20 mouse cellular contexts compared by ENCODE assay signal in genomic region chr7:116529793-116530192, GRCm38 (mm10). TPM values are rescaled to one million over a fixed set of nuclear protein-coding genes. Genes with fewer than 3 reads are reported as not detected.
A peak's percentile ranks its signal among the peaks of the same experiment; 100 is the strongest.
DNase-seq lines count a peak whose midpoint lies in the region; ATAC-seq and TF ChIP-seq lines count a peak whose summit lies in the region.
"Had no signal": no experiment of that assay in that cellular context is flagged by ENCODE, and none has a peak within 500 bp of the region (broad histone marks: within the 10 kb centered on the region; RNA-seq: fewer than 3 reads in every experiment).

No protein-coding gene starts in this region.

- dilution Hi-C loops in CH12.LX (cut with MboI; ENCODE audit: extremely low pct_ligation_motif_present, extremely low pct_unique_long_range_greater_than_20kb, low sequenced_read_pairs), result no loop called here

- 84% methylated on average over 4 of the region's 4 CpGs for WGBS in midbrain, embryonic 11.5 days
- 85% methylated on average over 4 of the region's 4 CpGs for WGBS in midbrain, embryonic 14.5 days

- no peak overlapping the region for H3K9ac ChIP-seq in midbrain, embryonic 11.5 days (ENCODE audit: low read length)
- no peak overlapping the region for H3K9ac ChIP-seq in midbrain, embryonic 14.5 days (replicated peaks; ENCODE audit: low read length)
- no peak overlapping the region for H3K9ac ChIP-seq in CH12.LX (ENCODE audit: insufficient read depth, low read depth)
- H3K9ac ChIP-seq: forebrain, embryonic 15.5 days; kidney, embryonic 15.5 days; neural tube, embryonic 13.5 days had no signal

- no peak for TF ChIP-seq POLR2A in CH12.LX (IDR thresholded peaks at IDR 0.05; ENCODE audit: low read depth, low read length)

- no peak for TF ChIP-seq RAD21 in CH12.LX (IDR thresholded peaks at IDR 0.05; ENCODE audit: low read depth, low read length)

- no peak for ATAC-seq in midbrain, embryonic 11.5 days (ENCODE audit: low FRiP score)
- no peak for ATAC-seq in midbrain, embryonic 14.5 days (ENCODE audit: low FRiP score, low TSS enrichment)
- ATAC-seq in granulocyte monocyte progenitor cell, adult 5-6 weeks (replicated peaks; ENCODE audit: poor library complexity, severe bottlenecking), result peak; percentile 98
- ATAC-seq: forebrain, embryonic 15.5 days; inflammation-experienced regulatory T-cells, adult 6 months; midbrain, embryonic 16.5 days had no signal

- in situ Hi-C loops in CH12.LX (cut with MboI; ENCODE audit: low pct_ligation_motif_present, low pct_unique_long_range_greater_than_20kb, low sequenced_read_pairs), result loop anchor here (5.0 kb wide), 1 partner anchor 78 kb away; no protein-coding TSS in a partner anchor

- DNase-seq in midbrain, embryonic 11.5 days (ENCODE audit: low spot score, missing footprints), result peak; percentile 57
- no peak for DNase-seq in midbrain, embryonic 14.5 days
- peak; percentile 39 for DNase-seq in CH12.LX (ENCODE audit: extremely low read depth)
- DNase-seq in skeletal muscle tissue, adult 2 months (ENCODE audit: low read depth, low spot score), result peak; percentile 13
- no peak for DNase-seq in layer of hippocampus, postnatal 10 days (ENCODE audit: low spot score in 2 of 2)
- DNase-seq in MN1 (ENCODE audit: low spot score), result no peak
- DNase-seq: adrenal gland, postnatal 25 days; cerebellum, postnatal 14 days; gastrocnemius, adult 2 months; lung, postnatal 10 days; thymus, postnatal 36 days had no signal

- no peak overlapping the region for H3K4me2 ChIP-seq in midbrain, embryonic 11.5 days
- no peak overlapping the region for H3K4me2 ChIP-seq in midbrain, embryonic 14.5 days (ENCODE audit: low read length)
- no peak overlapping the region for H3K4me2 ChIP-seq in CH12.LX (ENCODE audit: insufficient read depth, low read depth, poor library complexity, severe bottlenecking)
- H3K4me2 ChIP-seq: forebrain, embryonic 15.5 days; kidney, embryonic 15.5 days; neural tube, embryonic 13.5 days had no signal

- no peaks in the 10 kb centered on the region for H3K9me3 ChIP-seq in midbrain, embryonic 11.5 days (ENCODE audit: control insufficient read depth, low read length)
- no peaks in the 10 kb centered on the region for H3K9me3 ChIP-seq in midbrain, embryonic 14.5 days (ENCODE audit: control insufficient read depth, low read length)
- H3K9me3 ChIP-seq in CH12.LX (replicated peaks; ENCODE audit: low read length), result peaks cover 4% of the 10 kb centered on the region
- H3K9me3 ChIP-seq: embryonic facial prominence, embryonic 10.5 days; forebrain, embryonic 15.5 days; kidney, embryonic 15.5 days; neural tube, embryonic 13.5 days had no signal

- TF ChIP-seq EP300 in CH12.LX (IDR thresholded peaks at IDR 0.05; ENCODE audit: low read length), result no peak

- no peak overlapping the region for H3K27ac ChIP-seq in midbrain, embryonic 11.5 days (ENCODE audit: low read depth, low read length)
- no peak overlapping the region for H3K27ac ChIP-seq in midbrain, embryonic 14.5 days (replicated peaks; ENCODE audit: low read depth, low read length)
- H3K27ac ChIP-seq in CH12.LX (ENCODE audit: insufficient read depth, low read depth), result no peak overlapping the region
- H3K27ac ChIP-seq: embryonic facial prominence, embryonic 10.5 days; forebrain, embryonic 15.5 days; gastrocnemius, adult 2 months; kidney, embryonic 15.5 days; neural tube, embryonic 13.5 days; stomach, postnatal 0 days had no signal

- no peak overlapping the region for H3K4me3 ChIP-seq in midbrain, embryonic 11.5 days (ENCODE audit: low read depth, low read length)
- H3K4me3 ChIP-seq in midbrain, embryonic 14.5 days (replicated peaks; ENCODE audit: low read depth, low read length), result no peak overlapping the region
- H3K4me3 ChIP-seq in CH12.LX (replicated peaks in 1 of 3; ENCODE audit: low read depth in 2 of 3, low read length in 2 of 3, poor library complexity in 1 of 3), result no peak overlapping the region
- H3K4me3 ChIP-seq: embryonic facial prominence, embryonic 10.5 days; erythroblast, embryonic 14.5 days; forebrain, embryonic 15.5 days; gastrocnemius, adult 2 months; kidney, embryonic 15.5 days; neural tube, embryonic 13.5 days had no signal

- H3K79me2 ChIP-seq in CH12.LX (replicated peaks; ENCODE audit: control insufficient read depth, extremely low read depth, insufficient read depth, poor library complexity, severe bottlenecking), result no peaks in the 10 kb centered on the region

- no peaks in the 10 kb centered on the region; the same call in 1 of the 2 replicates for H3K36me3 ChIP-seq in midbrain, embryonic 11.5 days (ENCODE audit: control insufficient read depth, insufficient read depth, low read length)
- H3K36me3 ChIP-seq in midbrain, embryonic 14.5 days (ENCODE audit: control insufficient read depth, insufficient read depth, low read length), result peaks cover 60% of the 10 kb centered on the region
- peaks cover 4 to 58% of the 10 kb centered on the region in 2 experiments for H3K36me3 ChIP-seq in CH12.LX (replicated peaks in 1 of 2; ENCODE audit: control insufficient read depth in 1 of 2, insufficient read depth in 1 of 2, low read length in 1 of 2)

- TF ChIP-seq CTCF in CH12.LX (conservative IDR thresholded peaks at IDR 0.05 in 1 of 2, IDR thresholded peaks at IDR 0.05 in 1 of 2; ENCODE audit: low read depth in 2 of 2, low read length in 2 of 2), result no peak

- H3K4me1 ChIP-seq in midbrain, embryonic 11.5 days (ENCODE audit: control insufficient read depth, insufficient read depth, low read length), result peaks cover 5% of the 10 kb centered on the region; the same call in 1 of the 2 replicates
- H3K4me1 ChIP-seq in midbrain, embryonic 14.5 days (ENCODE audit: control insufficient read depth, insufficient read depth, low read length), result no peaks in the 10 kb centered on the region
- H3K4me1 ChIP-seq in CH12.LX (ENCODE audit: control insufficient read depth in 1 of 2, insufficient read depth in 2 of 2), result peaks cover 0 to 12% of the 10 kb centered on the region in 2 experiments; a peak in 2 of 4 replicates
- H3K4me1 ChIP-seq: forebrain, embryonic 15.5 days; kidney, embryonic 15.5 days; neural tube, embryonic 13.5 days had no signal

- H3K27me3 ChIP-seq in midbrain, embryonic 11.5 days (ENCODE audit: control insufficient read depth, insufficient read depth, low read length), result no peaks in the 10 kb centered on the region
- no peaks in the 10 kb centered on the region for H3K27me3 ChIP-seq in midbrain, embryonic 14.5 days (ENCODE audit: control insufficient read depth, insufficient read depth, low read length)
- no peaks in the 10 kb centered on the region for H3K27me3 ChIP-seq in CH12.LX (replicated peaks)
- H3K27me3 ChIP-seq: forebrain, embryonic 15.5 days; kidney, embryonic 15.5 days; neural tube, embryonic 13.5 days had no signal

TF ChIP-seq in CH12.LX, 34 proteins besides CTCF, POLR2A, EP300 and RAD21:
- TF ChIP-seq SIN3A (IDR thresholded peaks at IDR 0.05; ENCODE audit: low read length) (no peak), HCFC1 (IDR thresholded peaks at IDR 0.05; ENCODE audit: low read depth, low read length) (no peak), GABPA (IDR thresholded peaks at IDR 0.05; ENCODE audit: insufficient replicate concordance, low read depth, low read length) (no peak), E2F4 (IDR thresholded peaks at IDR 0.05; ENCODE audit: insufficient replicate concordance, low read depth, low read length) (no peak), ZC3H11A (IDR thresholded peaks at IDR 0.05; ENCODE audit: low read depth, low read length) (no peak), MAFK (IDR thresholded peaks at IDR 0.05; ENCODE audit: insufficient replicate concordance, low read length) (no peak)

RNA-seq across cellular contexts. Expression of gene Nucb2, which starts 25.6 kb away (rescaled TPM):
- polyA plus RNA-seq in midbrain, embryonic 11.5 days (2014; fragmentation: Nextera tagmentation; extraction: Ambion mirVana), result 16.1 and 18.2 TPM in 2 replicates
- polyA plus RNA-seq in midbrain, embryonic 14.5 days (2014; fragmentation: Nextera tagmentation; extraction: Ambion mirVana), result 25.9 and 30.2 TPM in 2 replicates
- 11.5 and 12.8 TPM in 2 replicates for total RNA-seq in CH12.LX (2012; rRNA removed)
- 20.0 and 22.0 TPM in 2 replicates for total RNA-seq in CH12.LX (2014; rRNA removed)
- polyA plus RNA-seq in CH12.LX (2012; ENCODE audit: insufficient read length, low read depth), result 25.2 and 29.4 TPM in 2 replicates
- 39.3 and 55.1 TPM in 2 replicates for total RNA-seq in granulocyte monocyte progenitor cell, adult 5-6 weeks (2014; fragmentation: Nextera tagmentation)
- total RNA-seq in granulocyte monocyte progenitor cell, adult 5-6 weeks (2017), result 87.7 and 106 TPM in 2 replicates
- 10 to 100 TPM; 33.2 to 33.3 TPM for total RNA-seq in layer of hippocampus, postnatal 10 days (2021)
- polyA plus RNA-seq: erythroblast, embryonic 14.5 days had no signal

Comparison
In these comparisons a context has a peak if more than half of its experiments do, and no peak if none do; other contexts are left out.
1. DNase-seq: peak in midbrain, embryonic 11.5 days (single experiment), CH12.LX (single experiment) and skeletal muscle tissue, adult 2 months (single experiment); none in midbrain, embryonic 14.5 days (single experiment), layer of hippocampus, postnatal 10 days (0 of 2) and MN1 (single experiment).